Mouse (Mus musculus) heart, postnatal 0 days (tissue): ENCODE results near the gene Mif4gd. TPM values are rescaled to one million over a fixed set of nuclear protein-coding genes. Genes with fewer than 3 reads are reported as not detected.

Experiments used
- ATAC-seq: fragments of 200-750 bp; cut with Nextera tagmentation; 2 replicates; pipeline ENCODE4 v1.8.0; 2017; ENCODE audit warnings: low read depth, moderate number of reproducible peaks, moderate library complexity; ENCODE audit not compliant: insufficient read depth
- DNase-seq: peaks from one replicate; pipeline ENCODE4 v3.0.0-alpha.2; 2016; ENCODE audit warnings: low spot score
- H3K27ac ChIP-seq: fragments of 300-500 bp; sonication (generic); 2 replicates; pipeline ENCODE4 v1.5.1; 2014; ENCODE audit warnings: low read depth, mild to moderate bottlenecking
- H3K27me3 ChIP-seq: fragments of 300-500 bp; sonication (generic); 2 replicates; pipeline ENCODE4 v1.6.1; 2014; ENCODE audit warnings: low read length, mixed read lengths; ENCODE audit not compliant: control insufficient read depth, insufficient read depth
- H3K36me3 ChIP-seq: fragments of 300-500 bp; sonication (generic); replicated peaks from 2 replicates; pipeline ENCODE4 v1.6.1; 2014; ENCODE audit warnings: low read length, mixed read lengths; ENCODE audit not compliant: control insufficient read depth, insufficient read depth
- H3K4me1 ChIP-seq: fragments of 300-500 bp; sonication (generic); 2 replicates; pipeline ENCODE4 v1.6.1; 2014; ENCODE audit warnings: antibody characterized with exemption; ENCODE audit not compliant: control insufficient read depth, insufficient read depth
- H3K4me2 ChIP-seq: fragments of 300-500 bp; sonication (generic); 2 replicates; pipeline ENCODE4 v1.6.1; 2014; ENCODE audit warnings: low read depth, mild to moderate bottlenecking, low read length, moderate library complexity
- H3K4me3 ChIP-seq: fragments of 300-500 bp; sonication (generic); 2 replicates; pipeline ENCODE4 v1.5.1; 2014; ENCODE audit warnings: low read depth, low read length
- H3K9ac ChIP-seq: fragments of 300-500 bp; sonication (generic); replicated peaks from 2 replicates; pipeline ENCODE4 v1.6.1; 2014; ENCODE audit warnings: low read depth, low read length, mixed read lengths
- H3K9me3 ChIP-seq: fragments of 300-500 bp; sonication (generic); replicated peaks from 2 replicates; pipeline ENCODE4 v1.6.1; 2016; ENCODE audit warnings: low read length; ENCODE audit not compliant: control insufficient read depth
- CTCF ChIP-seq: IDR thresholded peaks from 2 replicates; pipeline ENCODE4 v1.5.1; 2016; ENCODE audit warnings: antibody characterized with exemption, control low read depth, low read depth
- EP300 ChIP-seq: IDR thresholded peaks from 2 replicates; pipeline ENCODE4 v1.6.1; 2016; ENCODE audit warnings: antibody characterized with exemption, low read depth
- WGBS: fragments of 180-500 bp; shearing (Covaris S2); extraction: QIAGEN DNeasy Blood & Tissue Kit; methylation state at CpG from one replicate; pipeline ENCODE4 v1.1.7; 2014; 5-methylcytosine and 5-hydroxymethylcytosine counted together
- polyA plus RNA-seq: library from polyadenylated mRNA; unstranded; fragments of >200 nt; fragmentation: Nextera tagmentation; extraction: Ambion mirVana; gene quantifications from 2 replicates; pipeline ENCODE4 v1.2.1, GENCODE M21; 2015
- total RNA-seq: library from RNA; depleted of rRNA; stranded (reverse); fragments of >200 nt; gene quantifications from 2 replicates; pipeline ENCODE4 v1.2.3, GENCODE M21; 2014; ENCODE audit warnings: low replicate concordance; rRNA removed

Mif4gd gene
- total RNA-seq (31.5 and 38.4 TPM in 2 replicates), polyA plus RNA-seq (34.1 and 34.5 TPM in 2 replicates)

DNA sequence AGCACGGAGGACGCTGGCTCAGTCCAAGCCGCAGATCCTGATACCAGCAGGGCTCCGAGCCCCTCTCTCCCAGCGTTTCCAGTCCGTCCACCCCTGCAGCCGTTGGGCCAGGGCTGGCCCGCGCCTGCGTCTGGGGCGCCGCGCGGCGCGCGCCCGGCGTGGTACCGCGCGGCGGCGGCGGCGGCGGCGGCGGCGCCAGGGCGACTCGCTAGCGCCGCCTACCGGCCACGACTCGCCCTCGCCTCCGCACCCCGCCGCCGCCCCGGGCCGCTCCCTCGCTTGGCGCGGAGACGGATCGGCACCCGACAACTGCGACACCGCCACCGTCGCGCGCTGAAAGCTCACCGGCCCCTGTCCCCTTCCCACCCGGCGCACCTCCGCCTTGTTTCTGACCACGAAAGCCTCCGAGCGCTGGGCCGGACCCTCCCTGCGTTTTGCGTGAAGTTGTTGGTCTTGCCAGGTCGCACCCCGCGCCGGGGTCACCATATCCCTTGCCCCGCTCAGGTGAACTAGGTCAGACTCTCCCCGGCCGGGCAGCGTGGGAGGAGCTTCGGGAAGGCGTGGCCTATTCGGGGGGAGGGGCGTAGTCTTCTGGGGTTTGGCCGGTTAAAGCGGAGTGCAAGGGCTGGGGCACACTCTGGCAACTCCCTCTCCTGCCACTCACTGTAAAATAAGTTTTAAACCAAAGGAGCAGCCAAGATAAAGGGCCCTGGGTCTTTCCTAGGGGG, at the start of gene Mif4gd:
Mif4gd (minus strand) TSS at position 560 of the 728 bp plus-strand sequence.
- WGBS = under 1% methylated on average over 42 of the region's 80 CpGs
- no peaks in the 10 kb centered on the region for H3K9me3 ChIP-seq
- peak within 1 kb of the TSS; percentile 83 for H3K4me3 ChIP-seq
- H3K4me2 ChIP-seq = peak within 1 kb of the TSS; percentile 97
- peak within 1 kb of the TSS; percentile 97 for H3K27ac ChIP-seq
- peak within 1 kb of the TSS; percentile 89 for H3K9ac ChIP-seq
- peak; percentile 82 for DNase-seq
- no peaks in the 10 kb centered on the region for H3K27me3 ChIP-seq
- TF ChIP-seq EP300 (no peak), CTCF (peak; percentile 39)
- ATAC-seq = peak; percentile 86
- H3K4me1 ChIP-seq = peaks cover 13% of the 10 kb centered on the region; the same call in 1 of the 2 replicates
- H3K36me3 ChIP-seq = peaks cover 21% of the 10 kb centered on the region

DNA sequence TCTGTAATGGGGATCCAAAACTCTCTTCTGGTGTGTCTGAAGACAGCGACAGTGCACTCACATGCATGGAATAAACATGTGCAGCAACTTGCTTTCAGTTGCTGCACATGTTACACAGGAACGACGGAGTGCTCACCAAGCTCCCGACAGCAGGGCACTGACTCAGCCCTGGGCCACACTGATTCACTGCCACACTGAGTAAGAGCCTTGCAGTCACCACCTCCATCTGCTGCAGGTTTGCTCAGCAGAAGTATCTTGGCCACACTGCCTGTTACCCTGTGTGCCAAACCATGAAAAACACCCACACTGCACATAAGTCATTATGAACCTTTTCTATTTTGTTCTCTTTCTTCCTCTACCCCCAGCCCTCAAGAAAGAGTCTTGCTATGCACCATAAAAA, 47.6 kb upstream of the Mif4gd start:
- Histone ChIP-seq H3K27ac (no peak overlapping the region), H3K36me3 (no peaks in the 10 kb centered on the region), H3K4me1 (no peaks in the 10 kb centered on the region), H3K9me3 (no peaks in the 10 kb centered on the region), H3K27me3 (no peaks in the 10 kb centered on the region), H3K4me2 (no peak overlapping the region), H3K4me3 (no peak overlapping the region), H3K9ac (no peak overlapping the region)
- 92% methylated on average over 4 of the region's 4 CpGs for WGBS
- TF ChIP-seq CTCF = no peak
- TF ChIP-seq EP300 = no peak
- DNase-seq (no peak), ATAC-seq (no peak)

DNA sequence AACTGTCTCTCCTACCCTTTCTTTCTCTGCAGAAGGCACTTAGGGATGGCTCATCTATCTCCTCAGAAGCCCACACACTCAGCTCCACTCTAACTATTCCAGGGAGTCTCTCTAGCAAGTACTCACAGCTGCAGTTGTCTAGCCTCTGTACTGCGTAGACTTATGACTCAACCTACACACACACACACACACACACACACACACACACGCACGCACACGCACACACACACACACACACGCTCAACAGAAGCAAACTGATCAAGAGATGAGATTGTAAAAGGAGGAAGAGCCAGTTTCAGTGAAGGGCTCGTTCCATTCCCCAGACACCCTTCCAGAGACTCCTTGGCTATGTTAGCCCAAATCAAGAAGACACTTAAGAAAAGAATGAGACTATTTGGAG, 45.8 kb upstream of the Mif4gd start:
- no peak for ATAC-seq
- no peak overlapping the region for H3K27ac ChIP-seq
- no peaks in the 10 kb centered on the region for H3K27me3 ChIP-seq
- H3K4me3 ChIP-seq = no peak overlapping the region
- no peak for TF ChIP-seq EP300
- no peak for TF ChIP-seq CTCF
- DNase-seq = no peak
- H3K4me1 ChIP-seq = peaks cover 3% of the 10 kb centered on the region
- H3K9ac ChIP-seq = no peak overlapping the region
- H3K36me3 ChIP-seq = peaks cover 10% of the 10 kb centered on the region
- H3K4me2 ChIP-seq = no peak overlapping the region
- no peaks in the 10 kb centered on the region for H3K9me3 ChIP-seq
- 76% methylated on average over 6 of the region's 6 CpGs for WGBS

DNA sequence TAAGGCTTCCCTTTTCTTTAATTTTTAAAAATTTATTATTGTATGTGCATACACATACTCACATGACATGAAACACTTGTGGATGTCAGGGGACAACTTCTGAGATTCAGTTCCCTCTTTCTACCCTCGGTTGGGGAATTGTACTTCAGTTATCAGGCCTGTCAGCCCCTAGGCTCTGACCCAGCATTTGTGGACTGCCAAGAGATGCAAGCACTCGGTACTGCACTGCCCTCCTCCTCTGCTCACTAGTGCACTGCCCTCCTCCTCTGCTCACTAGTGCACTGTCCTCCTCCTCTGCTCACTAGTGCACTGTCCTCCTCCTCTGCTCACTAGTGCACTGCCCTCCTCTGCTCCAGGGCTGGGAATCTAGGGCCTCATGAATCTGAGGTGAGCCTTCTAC, 41.4 kb upstream of the Mif4gd start:
- TF ChIP-seq EP300 (no peak), CTCF (no peak)
- ATAC-seq (no peak), DNase-seq (no peak)
- no peaks in the 10 kb centered on the region for H3K27me3 ChIP-seq
- H3K9me3 ChIP-seq = no peaks in the 10 kb centered on the region
- no peak overlapping the region for H3K9ac ChIP-seq
- H3K36me3 ChIP-seq = peaks cover 20% of the 10 kb centered on the region
- WGBS = 27% methylated on average over 2 of the region's 2 CpGs
- no peak overlapping the region for H3K4me3 ChIP-seq
- peak overlapping the region; percentile 47; the same call in 1 of the 2 replicates for H3K27ac ChIP-seq
- no peak overlapping the region for H3K4me2 ChIP-seq
- H3K4me1 ChIP-seq = peaks cover 13% of the 10 kb centered on the region

DNA sequence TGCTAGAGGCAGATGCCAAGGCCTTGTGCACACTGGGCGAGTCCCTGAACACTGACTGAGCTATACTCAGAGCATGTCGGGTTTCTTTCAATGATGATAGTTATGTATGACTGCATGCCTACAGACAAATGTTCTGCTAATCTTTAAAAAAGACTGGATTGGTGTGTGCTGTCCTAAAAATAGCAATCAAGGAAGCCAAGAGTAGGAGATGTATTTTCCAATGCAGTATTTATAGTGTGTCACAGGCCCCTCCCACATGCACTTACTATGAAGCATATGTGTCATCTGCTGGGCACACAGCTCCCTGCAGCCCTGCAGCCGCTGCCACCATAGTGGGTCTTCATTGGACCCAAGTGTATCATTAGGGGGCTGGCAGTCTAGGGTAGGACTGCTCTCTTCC, 40.4 kb upstream of the Mif4gd start:
- Histone ChIP-seq H3K9ac (peak overlapping the region; percentile 37; the same call in 1 of the 2 replicates), H3K9me3 (no peaks in the 10 kb centered on the region), H3K27me3 (no peaks in the 10 kb centered on the region), H3K4me1 (peaks cover 13% of the 10 kb centered on the region), H3K36me3 (peaks cover 23% of the 10 kb centered on the region), H3K4me2 (peak overlapping the region; percentile 34), H3K27ac (peak overlapping the region; percentile 83), H3K4me3 (no peak overlapping the region)
- WGBS = 31% methylated on average over 3 of the region's 3 CpGs
- ATAC-seq = peak; percentile 85
- peak; percentile 88 for DNase-seq
- TF ChIP-seq EP300 = no peak
- TF ChIP-seq CTCF = no peak

DNA sequence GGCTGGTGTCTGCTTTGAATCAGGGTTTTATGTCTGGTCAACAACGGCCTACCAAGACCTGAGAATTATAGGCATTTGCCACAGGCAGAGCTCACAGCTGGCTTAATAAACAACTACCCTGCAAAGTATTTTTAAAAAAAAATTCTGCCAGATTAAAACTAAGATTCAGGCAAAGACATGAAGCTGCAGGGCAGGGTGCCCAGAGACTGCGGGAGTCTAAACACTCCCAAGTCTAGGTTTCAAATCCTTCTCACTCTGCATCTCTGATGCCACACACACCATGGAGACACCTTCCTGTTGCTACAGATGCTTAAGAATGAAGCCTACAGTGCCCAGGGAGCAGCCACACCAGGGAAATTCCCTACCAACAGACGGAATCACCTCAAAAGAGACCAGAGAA, 38.9 kb upstream of the Mif4gd start:
- H3K27me3 ChIP-seq = no peaks in the 10 kb centered on the region
- WGBS = 80% methylated on average over 3 of the region's 3 CpGs
- DNase-seq = no peak
- H3K4me1 ChIP-seq = peaks cover 13% of the 10 kb centered on the region
- no peak for TF ChIP-seq EP300
- TF ChIP-seq CTCF = no peak
- ATAC-seq = no peak
- no peak overlapping the region for H3K27ac ChIP-seq
- H3K9ac ChIP-seq = no peak overlapping the region
- H3K9me3 ChIP-seq = no peaks in the 10 kb centered on the region
- peaks cover 33% of the 10 kb centered on the region for H3K36me3 ChIP-seq
- no peak overlapping the region for H3K4me3 ChIP-seq
- no peak overlapping the region for H3K4me2 ChIP-seq
